Mouse (Mus musculus) heart, postnatal 0 days (tissue): ENCODE measurements around the gene Eef1akmt1.

ENCODE experiments used
- CTCF ChIP-seq: IDR thresholded peaks from 2 replicates; pipeline ENCODE4 v1.5.1; 2016; ENCODE audit warnings: antibody characterized with exemption, control low read depth, low read depth
- EP300 ChIP-seq: IDR thresholded peaks from 2 replicates; pipeline ENCODE4 v1.6.1; 2016; ENCODE audit warnings: antibody characterized with exemption, low read depth

- TF ChIP-seq CTCF (no peak), EP300 (no peak)
Observed at GRCm38 (mm10) chr14:57565626-57566025, 5.8 kb downstream of the Eef1akmt1 start.
